Mouse (Mus musculus) stomach, embryonic 15.5 days (tissue): ENCODE data around the gene Gm49510. TPM values are rescaled to one million over a fixed set of nuclear protein-coding genes. Genes with fewer than 3 reads are reported as not detected.

ENCODE experiments used
- ATAC-seq: fragments of 200-750 bp; cut with Nextera tagmentation; 2 replicates; pipeline ENCODE4 v1.8.0; 2017; ENCODE audit warnings: low read depth, moderate number of reproducible peaks, moderate TSS enrichment; ENCODE audit not compliant: insufficient read depth, low FRiP score
- H3K27ac ChIP-seq: fragments of 300-500 bp; sonication (generic); 2 replicates; pipeline ENCODE4 v1.5.1; 2015; ENCODE audit warnings: mild to moderate bottlenecking, inconsistent platforms
- H3K27me3 ChIP-seq: fragments of 300-500 bp; sonication (generic); replicated peaks from 2 replicates; pipeline ENCODE4 v1.6.1; 2015; ENCODE audit warnings: inconsistent platforms
- H3K36me3 ChIP-seq: fragments of 300-500 bp; sonication (generic); 2 replicates; pipeline ENCODE4 v1.6.1; 2015; ENCODE audit warnings: inconsistent platforms
- H3K4me1 ChIP-seq: fragments of 300-500 bp; sonication (generic); 2 replicates; pipeline ENCODE4 v1.6.1; 2015; ENCODE audit warnings: inconsistent platforms
- H3K4me2 ChIP-seq: fragments of 300-500 bp; sonication (generic); 2 replicates; pipeline ENCODE4 v1.6.1; 2015; ENCODE audit warnings: mild to moderate bottlenecking, inconsistent platforms
- H3K4me3 ChIP-seq: fragments of 300-500 bp; sonication (generic); replicated peaks from 2 replicates; pipeline ENCODE4 v1.5.1; 2015; ENCODE audit warnings: inconsistent platforms
- H3K9ac ChIP-seq: fragments of 300-500 bp; sonication (generic); 2 replicates; pipeline ENCODE4 v1.6.1; 2015; ENCODE audit warnings: inconsistent platforms
- H3K9me3 ChIP-seq: fragments of 300-500 bp; sonication (generic); 2 replicates; pipeline ENCODE4 v1.6.1; 2016; ENCODE audit warnings: inconsistent platforms
- WGBS: fragments of 180-500 bp; shearing (Covaris S2); methylation state at CpG from one replicate; pipeline ENCODE4 v1.1.7; 2015; 5-methylcytosine and 5-hydroxymethylcytosine counted together
- polyA plus RNA-seq: library from polyadenylated mRNA; unstranded; fragments of >200 nt; fragmentation: Nextera tagmentation; extraction: Ambion mirVana; gene quantifications from 2 replicates; pipeline ENCODE4 v1.2.1, GENCODE M21; 2015

Gm49510 gene
- polyA plus RNA-seq, 1 experiment from 2014 or later = 0.42 TPM

DNA sequence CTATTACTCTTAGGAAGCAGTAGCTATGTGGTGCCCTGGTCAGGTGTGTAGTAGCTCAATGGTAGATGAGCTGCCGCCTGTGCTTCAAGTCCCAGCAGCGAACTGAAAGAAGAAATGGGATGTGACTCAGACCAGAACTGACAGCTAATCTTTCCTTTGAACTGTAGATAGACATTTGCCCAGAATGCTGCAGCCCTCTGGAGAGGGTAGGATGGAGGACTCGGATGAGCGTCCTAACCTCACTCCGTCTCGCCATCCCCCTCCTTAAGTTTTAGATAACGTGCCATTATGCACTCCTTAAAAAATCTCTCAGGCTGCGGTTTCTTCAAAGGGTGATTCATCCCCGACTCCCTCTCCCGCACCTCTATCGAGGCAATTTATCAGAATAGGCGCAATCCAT is 20.4 kb downstream of the Gm49510 start:
- ATAC-seq = no peak
- 58% methylated on average over 12 of the region's 12 CpGs for WGBS

DNA sequence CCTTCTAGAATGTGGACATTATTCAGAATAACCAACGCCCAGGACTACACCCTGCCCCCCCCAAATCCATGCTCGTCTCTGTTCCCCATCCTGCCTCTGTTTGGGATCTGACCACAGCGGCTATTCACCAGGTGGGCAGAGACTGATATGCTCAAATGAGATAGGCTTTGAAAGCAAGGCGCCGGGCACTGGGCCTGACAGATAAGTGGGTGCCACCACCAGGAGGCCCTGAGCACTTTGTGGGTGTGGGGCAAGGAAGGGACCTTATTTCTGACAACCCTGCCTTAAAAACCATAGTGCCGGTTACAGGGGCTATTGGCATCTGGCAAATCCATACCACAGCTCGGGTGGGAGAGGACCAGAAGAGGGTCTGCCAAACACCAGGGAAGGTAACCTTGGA is 23.2 kb downstream of the Gm49510 start:
- H3K9ac ChIP-seq = no peak overlapping the region
- WGBS = 79% methylated on average over 7 of the region's 7 CpGs
- peak; percentile 48; the same call in 1 of the 2 replicates for ATAC-seq
- no peaks in the 10 kb centered on the region for H3K27me3 ChIP-seq
- H3K27ac ChIP-seq = no peak overlapping the region
- no peak overlapping the region for H3K4me2 ChIP-seq
- no peaks in the 10 kb centered on the region for H3K9me3 ChIP-seq
- H3K36me3 ChIP-seq = 0 out of 2 replicates have a peak, but pooled peaks cover 4% of the 10 kb centered on the region
- H3K4me3 ChIP-seq = no peak overlapping the region
- H3K4me1 ChIP-seq = peaks cover 37% of the 10 kb centered on the region

More for the DNA sequence above, 20.4 kb downstream of the Gm49510 start:
- H3K4me3 ChIP-seq = no peak overlapping the region
- H3K36me3 ChIP-seq = 0 out of 2 replicates have a peak, but pooled peaks cover 4% of the 10 kb centered on the region
- H3K27me3 ChIP-seq = no peaks in the 10 kb centered on the region
- no peaks in the 10 kb centered on the region for H3K9me3 ChIP-seq
- no peak overlapping the region for H3K9ac ChIP-seq
- H3K4me1 ChIP-seq = peaks cover 28% of the 10 kb centered on the region
- no peak overlapping the region for H3K4me2 ChIP-seq
- no peak overlapping the region for H3K27ac ChIP-seq

DNA sequence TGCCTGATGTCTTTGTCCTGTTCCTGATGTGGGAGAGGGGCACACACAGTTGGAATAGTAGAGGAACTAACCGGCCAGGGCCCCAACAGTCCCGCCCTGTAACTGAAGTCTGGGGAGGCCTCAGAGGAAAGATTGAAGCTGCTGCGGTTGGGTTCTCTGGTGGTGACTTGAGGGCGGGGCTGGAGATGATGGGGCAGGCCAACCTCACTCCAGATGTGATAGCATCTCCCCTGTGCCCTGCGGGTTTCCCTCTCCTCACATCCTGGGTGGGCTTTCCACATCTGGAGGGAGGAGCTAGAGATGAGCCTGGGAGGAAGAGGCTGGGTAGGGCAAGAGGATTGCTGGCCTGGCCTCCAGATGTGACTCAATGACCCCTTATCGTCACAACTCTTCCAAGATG is 24.1 kb downstream of the Gm49510 start:
- no peak overlapping the region for H3K4me2 ChIP-seq
- no peaks in the 10 kb centered on the region for H3K9me3 ChIP-seq
- H3K4me3 ChIP-seq = no peak overlapping the region
- H3K27ac ChIP-seq = peak overlapping the region; percentile 13; the same call in 1 of the 2 replicates
- H3K36me3 ChIP-seq = 0 out of 2 replicates have a peak, but pooled peaks cover 4% of the 10 kb centered on the region
- no peak overlapping the region for H3K9ac ChIP-seq
- 54% methylated on average over 6 of the region's 6 CpGs for WGBS
- ATAC-seq = no peak
- H3K27me3 ChIP-seq = no peaks in the 10 kb centered on the region
- peaks cover 43% of the 10 kb centered on the region for H3K4me1 ChIP-seq

DNA sequence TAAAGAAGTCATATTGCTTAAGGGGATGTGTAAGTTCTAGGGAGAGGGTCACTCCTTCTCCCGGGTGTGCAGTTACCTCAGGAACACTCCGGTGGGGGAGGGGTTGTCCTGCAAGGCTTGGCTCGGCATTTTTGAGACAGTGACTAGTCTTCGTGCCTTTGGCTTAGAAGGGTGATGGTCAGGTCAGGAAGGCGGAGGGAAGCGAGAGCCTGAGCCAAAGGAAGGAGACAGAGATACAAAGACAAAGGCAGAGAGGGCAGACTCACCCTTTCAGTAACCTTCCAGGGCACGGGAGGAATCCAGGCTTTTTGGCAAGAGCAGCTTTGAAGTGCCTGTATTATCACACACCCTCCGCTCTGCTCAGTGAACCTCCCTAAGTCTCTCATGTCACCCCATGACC is 25.7 kb downstream of the Gm49510 start:
- 41% methylated on average over 8 of the region's 8 CpGs for WGBS
- Histone ChIP-seq H3K4me1 (peaks cover 44% of the 10 kb centered on the region), H3K9ac (no peak overlapping the region), H3K4me2 (0 out of 2 replicates have a peak overlapping the region, but pooled peaks have one; percentile 81), H3K9me3 (no peaks in the 10 kb centered on the region), H3K36me3 (peaks cover 8% of the 10 kb centered on the region; the same call in 1 of the 2 replicates), H3K27ac (peak overlapping the region; percentile 94), H3K27me3 (no peaks in the 10 kb centered on the region), H3K4me3 (no peak overlapping the region)
- no peak for ATAC-seq

DNA sequence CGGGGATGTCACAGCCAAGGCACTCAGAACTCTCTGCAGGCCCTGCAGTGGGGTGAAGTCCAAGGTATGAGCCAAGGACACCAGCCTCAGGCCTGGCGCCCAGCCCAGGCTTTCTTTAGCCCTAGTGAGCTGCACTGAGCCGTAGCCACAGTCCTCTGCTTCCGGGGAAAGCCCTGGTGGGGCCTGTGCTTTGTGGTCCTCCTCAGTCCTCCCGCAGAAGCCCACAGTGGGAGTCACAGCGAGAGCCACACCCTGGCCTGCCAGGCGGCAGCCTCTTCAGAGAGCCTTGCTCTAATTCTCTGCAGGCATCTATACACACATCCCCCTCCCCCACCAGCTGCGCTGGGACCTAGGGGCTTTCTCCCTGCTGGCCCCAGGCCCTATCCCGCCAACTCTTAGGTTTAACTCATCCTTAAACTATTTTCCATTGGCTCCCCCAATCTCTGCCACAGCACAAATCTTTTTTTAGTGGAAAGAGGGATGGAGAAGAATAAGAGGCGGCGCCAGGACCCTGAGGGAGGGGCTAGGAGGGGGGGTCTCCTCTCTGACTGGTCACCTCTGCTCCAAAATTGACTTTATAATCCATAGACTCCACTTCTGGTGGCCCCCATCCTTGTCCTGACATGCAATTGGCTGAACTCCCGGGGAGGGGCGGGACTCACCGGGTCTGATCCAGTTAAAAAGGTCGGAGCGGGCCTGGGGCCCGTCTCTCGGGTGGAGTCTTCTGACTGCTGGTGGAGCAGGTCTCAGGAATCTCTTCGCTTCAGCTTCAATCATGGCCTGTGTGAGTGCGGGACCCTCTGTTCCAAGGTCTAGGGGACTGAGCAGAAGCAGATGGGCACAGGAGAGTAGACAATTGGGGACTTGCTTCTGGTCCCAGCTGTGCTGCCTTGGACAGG is 26.8 kb downstream of the Gm49510 start, which contains the start of gene Lgals1:
Gene Lgals1, plus strand, starts transcription at position 705 of the 899 bp plus-strand sequence.
- peak; percentile 71 for ATAC-seq
- peak within 1 kb of the TSS; percentile 55 for H3K4me3 ChIP-seq
- 3% methylated on average over 20 of the region's 20 CpGs for WGBS
- H3K27ac ChIP-seq = peak within 1 kb of the TSS; percentile 94
- H3K9me3 ChIP-seq = no peaks in the 10 kb centered on the region
- H3K9ac ChIP-seq = peak within 1 kb of the TSS; percentile 52
- H3K4me1 ChIP-seq = peaks cover 47% of the 10 kb centered on the region
- H3K4me2 ChIP-seq = peak within 1 kb of the TSS; percentile 81
- no peaks in the 10 kb centered on the region for H3K27me3 ChIP-seq
- peaks cover 11% of the 10 kb centered on the region; the same call in 1 of the 2 replicates for H3K36me3 ChIP-seq

DNA sequence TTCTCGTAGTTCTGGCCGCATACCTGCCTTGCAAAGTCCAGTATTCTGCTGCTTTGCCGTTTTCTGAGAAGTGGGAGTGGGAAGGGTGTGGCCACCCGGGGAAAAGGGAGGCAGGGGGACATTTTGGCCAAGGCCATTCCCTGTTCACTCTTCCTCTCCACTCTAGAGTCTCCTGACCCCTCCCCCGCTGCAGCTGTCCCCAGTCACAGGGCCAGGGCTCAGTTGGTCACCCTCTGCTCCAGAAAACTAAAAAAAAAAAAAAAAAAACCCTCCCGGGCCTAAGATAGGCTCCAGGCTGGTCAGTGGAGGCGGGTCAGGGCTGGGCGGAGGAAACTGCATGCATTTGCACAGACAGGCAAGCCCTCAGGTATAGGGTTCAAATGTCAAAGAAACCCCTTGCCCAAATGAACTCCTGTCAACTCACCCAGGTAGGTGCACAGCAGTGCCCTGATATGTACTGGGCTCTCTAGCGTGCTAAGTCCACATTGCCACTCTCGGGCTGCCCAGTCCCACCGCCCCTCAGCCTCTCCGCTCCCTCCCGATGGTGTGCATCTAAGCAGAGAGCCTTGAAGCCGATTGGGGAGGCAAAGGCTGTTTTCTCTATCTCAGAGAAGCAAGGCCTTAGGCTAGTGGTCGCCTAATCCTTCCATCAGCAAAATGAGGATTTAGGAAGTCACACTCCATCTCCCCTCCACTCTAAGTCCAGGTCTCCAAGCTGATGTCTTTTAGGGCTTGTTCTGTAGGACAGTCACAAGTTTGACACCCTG is 27.7 kb downstream of the Gm49510 start:
- H3K27ac ChIP-seq = peak overlapping the region; percentile 94
- H3K27me3 ChIP-seq = no peaks in the 10 kb centered on the region
- peak overlapping the region; percentile 55 for H3K4me3 ChIP-seq
- H3K4me2 ChIP-seq = peak overlapping the region; percentile 81
- H3K36me3 ChIP-seq = peaks cover 11% of the 10 kb centered on the region; the same call in 1 of the 2 replicates
- peaks cover 49% of the 10 kb centered on the region for H3K4me1 ChIP-seq
- peak; percentile 2; the same call in 1 of the 2 replicates for ATAC-seq
- H3K9me3 ChIP-seq = no peaks in the 10 kb centered on the region
- WGBS = 18% methylated on average over 15 of the region's 15 CpGs
- peak overlapping the region; percentile 52 for H3K9ac ChIP-seq

DNA sequence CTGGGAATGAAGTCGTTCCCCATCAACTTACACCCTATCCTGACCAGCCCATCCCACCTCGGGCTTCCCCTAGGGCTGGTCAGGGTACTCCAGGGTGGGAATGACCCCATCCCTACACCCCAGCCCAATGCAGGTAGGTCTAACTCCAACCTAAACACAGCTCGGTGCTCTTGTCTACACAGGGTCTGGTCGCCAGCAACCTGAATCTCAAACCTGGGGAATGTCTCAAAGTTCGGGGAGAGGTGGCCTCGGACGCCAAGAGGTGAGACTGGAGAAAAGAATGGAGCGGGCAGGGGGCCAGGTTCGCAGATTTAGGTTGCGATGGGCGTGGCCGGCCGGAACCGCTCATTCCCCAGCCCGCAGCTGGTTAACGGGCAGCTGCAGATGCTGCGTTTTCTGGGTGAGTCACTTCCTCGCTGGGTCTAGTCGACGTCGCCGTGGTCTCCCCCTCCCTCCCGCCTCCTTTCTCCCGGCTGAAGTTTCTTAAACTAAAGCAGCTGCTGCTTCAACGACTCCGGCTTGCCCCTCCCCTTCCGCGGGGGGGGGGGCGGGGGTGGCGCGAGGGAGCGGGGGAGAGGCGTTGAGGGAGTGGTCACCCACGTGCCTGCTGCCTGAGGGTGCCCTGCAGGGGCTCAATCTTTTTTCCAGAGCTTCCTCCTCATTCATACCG is 28.5 kb downstream of the Gm49510 start:
- H3K27ac ChIP-seq = peak overlapping the region; percentile 94
- peak overlapping the region; percentile 81 for H3K4me2 ChIP-seq
- ATAC-seq = peak; percentile 47
- H3K9ac ChIP-seq = peak overlapping the region; percentile 52
- H3K36me3 ChIP-seq = peaks cover 11% of the 10 kb centered on the region; the same call in 1 of the 2 replicates
- WGBS = under 1% methylated on average over 25 of the region's 35 CpGs
- H3K4me3 ChIP-seq = peak overlapping the region; percentile 55
- no peaks in the 10 kb centered on the region for H3K27me3 ChIP-seq
- H3K4me1 ChIP-seq = peaks cover 49% of the 10 kb centered on the region
- no peaks in the 10 kb centered on the region for H3K9me3 ChIP-seq

DNA sequence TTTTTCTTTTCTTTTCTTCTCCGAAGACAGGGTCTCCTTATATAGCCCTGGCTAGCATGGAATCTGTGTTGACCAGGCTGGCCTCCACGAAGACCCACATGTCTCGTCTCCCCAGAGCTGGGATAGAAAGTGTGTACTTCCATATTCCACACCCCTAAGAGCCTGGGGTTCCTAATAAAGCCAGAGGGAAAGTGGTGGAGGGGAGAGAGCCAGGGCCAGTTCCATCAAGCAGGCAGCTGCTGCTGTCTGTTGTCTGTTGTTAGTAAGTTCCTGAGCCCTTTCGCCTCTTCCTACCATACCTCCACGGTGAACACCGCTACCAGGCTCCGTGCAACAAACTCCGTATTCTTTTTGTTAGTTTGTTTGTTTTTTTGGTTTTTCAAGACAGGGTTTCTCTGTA is 29.1 kb downstream of the Gm49510 start:
- peak overlapping the region; percentile 94 for H3K27ac ChIP-seq
- peaks cover 45% of the 10 kb centered on the region for H3K4me1 ChIP-seq
- no peak for ATAC-seq
- no peaks in the 10 kb centered on the region for H3K9me3 ChIP-seq
- WGBS = 40% methylated on average over 8 of the region's 8 CpGs
- H3K4me2 ChIP-seq = peak overlapping the region; percentile 81
- peak overlapping the region; percentile 55 for H3K4me3 ChIP-seq
- peaks cover 11% of the 10 kb centered on the region; the same call in 1 of the 2 replicates for H3K36me3 ChIP-seq
- H3K27me3 ChIP-seq = no peaks in the 10 kb centered on the region
- H3K9ac ChIP-seq = no peak overlapping the region

DNA sequence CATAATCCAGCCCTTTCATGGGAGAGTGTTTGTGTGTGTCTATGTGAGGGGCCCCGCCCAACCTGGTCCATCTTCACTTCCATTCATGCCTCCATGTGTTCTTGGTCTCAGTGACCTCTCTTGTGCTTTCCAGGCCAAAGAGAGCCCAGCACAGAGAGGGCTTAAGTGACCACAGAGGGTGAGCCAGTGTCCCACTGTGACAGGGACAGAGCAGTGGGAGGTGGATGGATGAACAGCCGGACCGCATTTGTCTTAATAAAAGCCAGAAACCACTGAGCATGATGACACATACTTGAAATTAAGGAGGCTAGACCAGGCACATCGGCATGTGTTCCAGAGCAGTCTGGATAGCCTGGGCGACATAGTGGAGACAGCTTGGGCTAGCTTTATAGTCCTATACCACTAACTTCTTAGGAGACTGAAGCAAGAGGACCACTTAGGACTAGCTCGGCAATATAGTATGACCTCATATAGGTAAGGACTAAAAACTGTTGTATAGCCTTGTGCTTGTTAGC is 30.8 kb downstream of the Gm49510 start:
- peaks cover 36% of the 10 kb centered on the region for H3K4me1 ChIP-seq
- no peaks in the 10 kb centered on the region for H3K27me3 ChIP-seq
- ATAC-seq = no peak
- no peak overlapping the region for H3K4me3 ChIP-seq
- no peak overlapping the region for H3K9ac ChIP-seq
- no peak overlapping the region for H3K4me2 ChIP-seq
- H3K9me3 ChIP-seq = no peaks in the 10 kb centered on the region
- H3K27ac ChIP-seq = no peak overlapping the region
- H3K36me3 ChIP-seq = peaks cover 11% of the 10 kb centered on the region; the same call in 1 of the 2 replicates
- 87% methylated on average over 6 of the region's 6 CpGs for WGBS

DNA sequence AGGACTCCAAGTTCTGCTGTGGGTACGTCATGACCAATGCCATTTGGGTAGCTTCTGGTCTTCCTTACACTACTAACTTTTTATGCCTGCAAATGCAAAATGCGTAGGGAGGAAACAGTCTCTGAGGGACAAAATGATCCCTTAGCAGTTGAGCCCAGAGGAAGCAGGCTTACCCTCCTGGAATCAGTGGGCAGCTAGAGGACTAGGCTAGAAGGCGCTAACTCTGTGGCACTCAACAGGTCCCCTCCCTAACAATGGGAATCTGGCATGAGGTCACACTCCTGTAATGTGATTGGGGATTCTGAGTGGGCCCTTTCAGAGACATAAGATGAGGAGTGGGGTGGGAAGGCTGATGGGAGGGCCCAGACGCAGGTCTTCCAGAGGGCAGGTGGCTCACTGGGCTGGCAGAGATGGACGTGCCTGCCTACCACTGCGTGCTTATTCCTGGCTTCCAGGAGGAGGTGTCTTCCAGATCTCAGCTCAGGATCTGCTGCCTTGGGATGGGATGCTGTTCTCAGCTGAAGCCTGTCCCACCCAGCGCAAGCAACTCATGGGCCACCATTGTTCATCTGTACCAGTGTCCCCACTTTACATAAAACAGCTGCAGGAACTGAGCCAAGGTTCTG is 31.4 kb downstream of the Gm49510 start:
- Histone ChIP-seq H3K9ac (no peak overlapping the region), H3K4me1 (peaks cover 34% of the 10 kb centered on the region), H3K36me3 (peaks cover 11% of the 10 kb centered on the region; the same call in 1 of the 2 replicates), H3K4me3 (no peak overlapping the region), H3K27ac (0 out of 2 replicates have a peak overlapping the region, but pooled peaks have one; percentile 3), H3K4me2 (no peak overlapping the region), H3K9me3 (no peaks in the 10 kb centered on the region), H3K27me3 (no peaks in the 10 kb centered on the region)
- no peak for ATAC-seq
- 79% methylated on average over 7 of the region's 7 CpGs for WGBS
